Mouse (Mus musculus): Measurements from ENCODE around the gene Ptgs2. TPM values are rescaled to one million over a fixed set of nuclear protein-coding genes. Genes with fewer than 3 reads are reported as not detected.

Ptgs2 gene
- polyA plus RNA-seq, 1 experiment from 2014 or later: 0.06 TPM

GRCm38 (mm10) chr1:150109591-150109990 lies 9.8 kb downstream of the Ptgs2 start:
- no peaks in the 10 kb centered on the region for H3K36me3 ChIP-seq (replicated peaks)
- H3K4me1 ChIP-seq: no peaks in the 10 kb centered on the region

GRCm38 (mm10) chr1:150115352-150115751 lies 15.5 kb downstream of the Ptgs2 start:
- Histone ChIP-seq H3K27ac (no peak overlapping the region), H3K4me2 (no peak overlapping the region), H3K36me3 (replicated peaks) (no peaks in the 10 kb centered on the region), H3K9me3 (no peaks in the 10 kb centered on the region), H3K4me1 (no peaks in the 10 kb centered on the region), H3K4me3 (replicated peaks) (no peak overlapping the region), H3K9ac (no peak overlapping the region), H3K27me3 (no peaks in the 10 kb centered on the region)
- ATAC-seq (ENCODE audit: low FRiP score): peak; percentile 68; the same call in 1 of the 2 replicates
- 57% methylated on average over 7 of the region's 7 CpGs for WGBS

More at GRCm38 (mm10) chr1:150109591-150109990, 9.8 kb downstream of the Ptgs2 start:
- 86% methylated on average over 2 of the region's 2 CpGs for WGBS
- H3K9ac ChIP-seq: no peak overlapping the region
- no peak for ATAC-seq (ENCODE audit: low FRiP score)
- no peaks in the 10 kb centered on the region for H3K27me3 ChIP-seq
- no peak overlapping the region for H3K27ac ChIP-seq
- H3K9me3 ChIP-seq: no peaks in the 10 kb centered on the region
- H3K4me3 ChIP-seq (replicated peaks): no peak overlapping the region
- H3K4me2 ChIP-seq: no peak overlapping the region

- no peak overlapping the region for H3K4me2 ChIP-seq
- no peaks in the 10 kb centered on the region for H3K27me3 ChIP-seq
- H3K27ac ChIP-seq: no peak overlapping the region
- ATAC-seq (ENCODE audit: low FRiP score): no peak
- H3K36me3 ChIP-seq (replicated peaks): no peaks in the 10 kb centered on the region
- H3K4me3 ChIP-seq (replicated peaks): no peak overlapping the region
- WGBS: 85% methylated on average over 5 of the region's 5 CpGs
- H3K4me1 ChIP-seq: no peaks in the 10 kb centered on the region
- no peaks in the 10 kb centered on the region for H3K9me3 ChIP-seq
- no peak overlapping the region for H3K9ac ChIP-seq
These were observed 18.5 kb downstream of the Ptgs2 start for GRCm38 (mm10) chr1:150118352-150118751.

GRCm38 (mm10) chr1:150125568-150125967 lies 25.7 kb downstream of the Ptgs2 start:
- H3K4me3 ChIP-seq (replicated peaks): no peak overlapping the region
- H3K27me3 ChIP-seq: no peaks in the 10 kb centered on the region
- H3K36me3 ChIP-seq (replicated peaks): no peaks in the 10 kb centered on the region
- no peaks in the 10 kb centered on the region for H3K9me3 ChIP-seq
- H3K4me2 ChIP-seq: no peak overlapping the region
- no peak overlapping the region for H3K27ac ChIP-seq
- H3K4me1 ChIP-seq: no peaks in the 10 kb centered on the region
- ATAC-seq (ENCODE audit: low FRiP score): no peak
- 90% methylated on average over 2 of the region's 2 CpGs for WGBS
- no peak overlapping the region for H3K9ac ChIP-seq

GRCm38 (mm10) chr1:150130070-150130469 lies 30.2 kb downstream of the Ptgs2 start:
- ATAC-seq (ENCODE audit: low FRiP score): no peak
- Histone ChIP-seq H3K9ac (no peak overlapping the region), H3K9me3 (no peaks in the 10 kb centered on the region), H3K27me3 (no peaks in the 10 kb centered on the region), H3K4me2 (no peak overlapping the region), H3K36me3 (replicated peaks) (no peaks in the 10 kb centered on the region), H3K4me1 (no peaks in the 10 kb centered on the region), H3K27ac (no peak overlapping the region), H3K4me3 (replicated peaks) (no peak overlapping the region)
- 85% methylated on average over 6 of the region's 6 CpGs for WGBS

- Histone ChIP-seq H3K9me3 (no peaks in the 10 kb centered on the region), H3K9ac (no peak overlapping the region), H3K4me2 (no peak overlapping the region), H3K4me3 (replicated peaks) (no peak overlapping the region), H3K36me3 (replicated peaks) (no peaks in the 10 kb centered on the region), H3K27me3 (no peaks in the 10 kb centered on the region), H3K27ac (no peak overlapping the region), H3K4me1 (no peaks in the 10 kb centered on the region)
- WGBS: 74% methylated on average over 5 of the region's 5 CpGs
- no peak for ATAC-seq (ENCODE audit: low FRiP score)
These were observed 30.9 kb downstream of the Ptgs2 start for GRCm38 (mm10) chr1:150130586-150131275.

GRCm38 (mm10) chr1:150135350-150135749 lies 35.5 kb downstream of the Ptgs2 start:
- Histone ChIP-seq H3K27me3 (no peaks in the 10 kb centered on the region), H3K27ac (no peak overlapping the region), H3K4me3 (replicated peaks) (no peak overlapping the region), H3K9me3 (no peaks in the 10 kb centered on the region), H3K9ac (no peak overlapping the region), H3K4me2 (no peak overlapping the region), H3K36me3 (replicated peaks) (no peaks in the 10 kb centered on the region), H3K4me1 (no peaks in the 10 kb centered on the region)
- ATAC-seq (ENCODE audit: low FRiP score): no peak

- H3K27me3 ChIP-seq: no peaks in the 10 kb centered on the region
- no peak overlapping the region for H3K4me3 ChIP-seq (replicated peaks)
- no peaks in the 10 kb centered on the region for H3K36me3 ChIP-seq (replicated peaks)
- H3K9me3 ChIP-seq: no peaks in the 10 kb centered on the region
- H3K27ac ChIP-seq: no peak overlapping the region
- H3K4me1 ChIP-seq: no peaks in the 10 kb centered on the region
- H3K9ac ChIP-seq: no peak overlapping the region
- whole genome bisulfite sequencing: 85% methylated on average over 9 of the region's 9 CpGs
- H3K4me2 ChIP-seq: no peak overlapping the region
- ATAC-seq (ENCODE audit: low FRiP score): no peak
These were observed 39.9 kb downstream of the Ptgs2 start for GRCm38 (mm10) chr1:150139730-150140129.

- no peak for ATAC-seq (ENCODE audit: low FRiP score)
- no peaks in the 10 kb centered on the region for H3K27me3 ChIP-seq
- no peak overlapping the region for H3K9ac ChIP-seq
- WGBS: 90% methylated on average over 1 of the region's 1 CpGs
- H3K36me3 ChIP-seq (replicated peaks): no peaks in the 10 kb centered on the region
- H3K9me3 ChIP-seq: no peaks in the 10 kb centered on the region
- H3K4me3 ChIP-seq (replicated peaks): no peak overlapping the region
- no peaks in the 10 kb centered on the region for H3K4me1 ChIP-seq
- H3K27ac ChIP-seq: no peak overlapping the region
- no peak overlapping the region for H3K4me2 ChIP-seq
These were observed 42.1 kb downstream of the Ptgs2 start for GRCm38 (mm10) chr1:150141939-150142338.

- H3K4me3 ChIP-seq (replicated peaks): no peak overlapping the region
- H3K4me2 ChIP-seq: no peak overlapping the region
- H3K36me3 ChIP-seq (replicated peaks): no peaks in the 10 kb centered on the region
- no peak overlapping the region for H3K9ac ChIP-seq
- no peak overlapping the region for H3K27ac ChIP-seq
- H3K27me3 ChIP-seq: no peaks in the 10 kb centered on the region
- no peaks in the 10 kb centered on the region for H3K4me1 ChIP-seq
- no peak for ATAC-seq (ENCODE audit: low FRiP score)
- WGBS: 67% methylated on average over 1 of the region's 1 CpGs
- no peaks in the 10 kb centered on the region for H3K9me3 ChIP-seq
These were observed 43.7 kb downstream of the Ptgs2 start for GRCm38 (mm10) chr1:150143578-150143977.

- 91% methylated on average over 8 of the region's 8 CpGs for WGBS
- H3K27me3 ChIP-seq: no peaks in the 10 kb centered on the region
- H3K4me3 ChIP-seq (replicated peaks): no peak overlapping the region
- no peaks in the 10 kb centered on the region for H3K9me3 ChIP-seq
- no peak for ATAC-seq (ENCODE audit: low FRiP score)
- no peaks in the 10 kb centered on the region for H3K4me1 ChIP-seq
- no peak overlapping the region for H3K4me2 ChIP-seq
- H3K9ac ChIP-seq: no peak overlapping the region
- no peak overlapping the region for H3K27ac ChIP-seq
- no peaks in the 10 kb centered on the region for H3K36me3 ChIP-seq (replicated peaks)
These were observed 45.2 kb downstream of the Ptgs2 start for GRCm38 (mm10) chr1:150145049-150145448.

GRCm38 (mm10) chr1:150147272-150147671 lies 47.4 kb downstream of the Ptgs2 start:
- 85% methylated on average over 4 of the region's 4 CpGs for WGBS
- Histone ChIP-seq H3K27ac (no peak overlapping the region), H3K4me3 (replicated peaks) (no peak overlapping the region)

GRCm38 (mm10) chr1:150151411-150151810 lies 51.6 kb downstream of the Ptgs2 start:
- H3K27ac ChIP-seq: no peak overlapping the region
- H3K36me3 ChIP-seq (replicated peaks): no peaks in the 10 kb centered on the region
- WGBS: 75% methylated on average over 3 of the region's 3 CpGs
- H3K9me3 ChIP-seq: no peaks in the 10 kb centered on the region
- no peak overlapping the region for H3K4me3 ChIP-seq (replicated peaks)
- H3K4me1 ChIP-seq: no peaks in the 10 kb centered on the region
- no peak overlapping the region for H3K9ac ChIP-seq
- no peak overlapping the region for H3K4me2 ChIP-seq
- no peak for ATAC-seq (ENCODE audit: low FRiP score)
- no peaks in the 10 kb centered on the region for H3K27me3 ChIP-seq

More at GRCm38 (mm10) chr1:150147272-150147671, 47.4 kb downstream of the Ptgs2 start:
- Histone ChIP-seq H3K36me3 (replicated peaks) (no peaks in the 10 kb centered on the region), H3K9ac (no peak overlapping the region), H3K4me2 (no peak overlapping the region), H3K9me3 (no peaks in the 10 kb centered on the region), H3K4me1 (no peaks in the 10 kb centered on the region), H3K27me3 (no peaks in the 10 kb centered on the region)
- no peak for ATAC-seq (ENCODE audit: low FRiP score)
